Mouse (Mus musculus): Measurements from ENCODE around the gene Aldh1a3.

Aldh1a3 gene

DNA sequence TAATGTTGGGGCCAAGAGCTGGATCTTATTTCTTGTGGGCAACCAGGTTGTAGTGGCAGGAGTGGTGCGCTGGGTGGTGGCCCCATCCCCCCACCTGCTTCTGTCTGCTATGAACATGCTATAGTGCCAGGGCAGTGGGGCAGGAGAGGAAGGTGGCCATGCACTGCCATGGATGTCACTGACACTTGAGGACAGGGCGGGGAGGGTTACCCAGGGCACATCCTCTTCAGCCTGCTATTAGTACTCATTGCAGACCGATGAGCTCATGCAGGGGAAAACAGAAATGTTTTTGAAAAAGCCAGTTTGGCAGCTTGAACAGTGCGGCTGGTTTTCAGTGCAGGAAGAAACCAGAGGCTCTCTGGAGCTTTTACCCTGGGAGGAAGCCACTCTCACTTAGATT lies 10.5 kb downstream of the Aldh1a3 start:
- DNase-seq = no peak

GRCm38 (mm10) chr7:66413093-66413492 lies 14.2 kb downstream of the Aldh1a3 start:
- no peak for DNase-seq

- DNase-seq = no peak
Measured at GRCm38 (mm10) chr7:66409433-66409832, 17.9 kb downstream of the Aldh1a3 start.

DNA sequence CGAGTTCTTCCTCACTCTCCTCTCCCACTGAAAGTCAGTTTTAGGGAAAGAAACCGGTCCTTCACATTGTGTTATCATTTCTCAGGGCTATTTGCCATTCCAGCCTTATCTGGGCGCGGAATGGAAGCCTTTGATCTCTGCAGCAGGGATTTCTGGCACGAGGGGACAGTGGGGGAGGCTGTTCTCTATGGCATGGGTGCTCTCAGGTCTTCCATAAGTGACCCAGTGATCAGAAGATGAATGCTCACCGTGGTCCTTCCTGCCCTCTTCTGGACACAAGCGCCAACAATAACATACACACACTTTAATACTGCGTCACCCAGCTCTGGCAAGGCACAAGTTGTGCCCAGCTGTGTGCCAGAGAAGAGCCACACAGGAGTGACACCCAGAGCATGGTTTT lies 20.3 kb downstream of the Aldh1a3 start:
- DNase-seq = no peak

DNA sequence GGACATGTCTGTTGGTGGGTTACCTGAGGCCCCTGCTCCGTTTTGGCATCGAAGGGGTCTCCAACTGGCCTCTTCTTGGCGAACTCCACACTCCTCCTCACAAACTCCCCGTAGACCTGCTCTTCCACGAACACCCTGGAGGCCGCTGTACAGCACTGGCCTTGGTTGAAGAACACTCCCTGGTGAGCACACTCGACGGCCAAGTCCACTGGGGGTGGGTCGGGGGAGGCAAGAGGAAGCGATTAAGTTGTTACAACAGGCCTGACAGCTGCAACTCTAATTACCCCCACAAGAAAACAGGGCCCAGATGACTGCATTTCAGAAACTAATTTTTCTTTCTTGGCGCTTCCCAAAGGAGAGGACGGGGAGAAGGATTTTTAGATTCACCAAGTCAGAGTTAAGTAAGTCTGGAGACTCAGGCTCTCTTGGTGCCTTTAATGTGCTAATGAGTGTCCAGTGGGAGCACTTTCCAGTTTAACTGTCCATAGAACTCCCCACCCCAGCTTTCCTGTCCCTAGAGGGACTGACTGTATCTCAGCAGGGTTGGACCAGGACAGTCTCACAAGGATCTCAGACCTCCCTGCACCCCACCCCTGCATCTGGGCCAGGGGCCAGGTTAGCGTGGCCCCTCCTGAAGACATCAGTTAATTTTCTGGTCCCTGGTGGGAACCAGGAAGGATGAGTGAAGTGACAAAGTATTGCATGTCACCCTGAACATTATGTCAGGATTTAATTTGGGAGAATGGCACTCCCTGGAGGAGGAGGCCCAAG lies 21.2 kb downstream of the Aldh1a3 start:
- DNase-seq = no peak

DNA sequence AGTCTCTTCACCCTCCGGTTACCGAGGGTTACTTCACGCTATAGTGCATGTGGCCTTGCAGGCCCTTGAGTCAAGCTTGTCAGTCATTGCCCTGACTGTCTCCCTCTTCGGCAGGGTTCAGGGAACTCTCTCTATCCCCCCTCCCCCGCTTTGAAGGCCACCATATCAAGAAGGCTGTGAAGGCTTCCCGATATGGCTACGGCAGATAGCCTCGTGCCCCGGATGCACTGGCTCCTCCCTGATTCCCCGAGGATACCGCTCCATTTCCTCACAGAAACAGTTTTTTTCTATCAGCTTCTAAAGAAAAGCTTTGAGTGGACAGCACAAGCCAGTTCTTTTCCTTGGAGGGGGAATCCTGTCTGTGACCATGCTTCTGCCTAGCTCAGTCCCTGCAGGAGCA lies 21.8 kb downstream of the Aldh1a3 start:
- DNase-seq = peak; percentile 29

- DNase-seq = no peak
Measured at GRCm38 (mm10) chr7:66404802-66405201, 22.5 kb downstream of the Aldh1a3 start.

DNA sequence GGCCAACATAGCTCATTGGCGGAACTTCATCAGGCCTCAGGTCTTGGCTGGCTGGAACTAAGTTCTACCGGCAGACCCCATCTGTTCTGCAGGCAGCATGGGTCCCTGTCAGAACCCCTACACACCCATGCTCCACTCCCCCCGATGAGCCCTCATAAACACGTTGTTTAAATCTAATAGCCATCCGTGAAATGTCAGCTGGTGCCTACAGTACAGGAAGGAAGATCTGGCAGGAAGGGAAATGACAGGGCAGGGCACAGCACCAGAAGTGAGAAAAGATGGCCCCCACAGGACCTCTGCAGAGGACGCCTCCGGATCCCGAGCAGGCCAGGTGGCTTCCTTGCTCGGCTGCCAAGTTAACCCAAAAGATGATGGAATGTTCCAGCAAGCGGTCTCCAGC lies 23.2 kb downstream of the Aldh1a3 start:
- peak; percentile 28 for DNase-seq

DNA sequence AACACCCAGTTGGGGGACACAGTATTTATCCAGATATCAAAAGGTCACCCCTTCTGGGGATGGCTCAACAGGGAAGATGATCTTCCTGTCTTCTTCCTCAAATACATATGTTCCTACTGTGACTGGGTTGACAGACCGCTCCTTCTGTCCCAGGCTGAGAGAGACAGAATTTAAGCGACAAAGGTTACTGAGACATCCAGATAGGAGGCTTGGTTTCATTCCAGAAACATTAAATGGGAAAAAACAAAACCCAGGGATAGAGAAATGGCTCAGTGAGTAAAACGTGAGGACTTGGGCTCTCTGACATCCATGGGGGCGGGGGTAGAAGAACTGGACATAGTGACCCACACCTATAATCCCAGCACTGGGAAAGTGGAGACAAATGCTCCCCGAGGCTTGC lies 24.4 kb downstream of the Aldh1a3 start:
- no peak for DNase-seq

GRCm38 (mm10) chr7:66401605-66402004 lies 25.7 kb downstream of the Aldh1a3 start:
- no peak for DNase-seq

DNA sequence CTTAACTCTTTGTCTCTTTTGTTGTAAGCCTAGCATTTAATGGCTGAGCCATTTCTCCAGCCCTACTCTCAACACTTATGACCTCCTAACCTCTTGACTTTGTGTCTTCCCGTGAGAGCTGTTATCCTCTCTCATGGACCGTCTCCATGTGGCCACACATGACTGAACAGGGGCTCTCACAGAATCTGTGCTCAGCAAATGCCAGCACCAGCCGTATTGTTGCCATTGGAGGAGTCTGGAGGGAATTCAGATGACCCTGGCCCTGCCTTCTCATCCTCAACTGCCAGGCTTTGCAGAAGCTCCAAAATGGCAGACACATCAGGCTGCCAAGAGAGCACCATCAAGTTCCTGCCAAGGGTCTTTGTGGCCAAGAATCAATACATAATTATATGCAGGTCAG lies 30.0 kb downstream of the Aldh1a3 start:
- DNase-seq = peak; percentile 24

- DNase-seq = peak; percentile 88
Measured at GRCm38 (mm10) chr7:66388621-66389532, 38.4 kb downstream of the Aldh1a3 start.

DNA sequence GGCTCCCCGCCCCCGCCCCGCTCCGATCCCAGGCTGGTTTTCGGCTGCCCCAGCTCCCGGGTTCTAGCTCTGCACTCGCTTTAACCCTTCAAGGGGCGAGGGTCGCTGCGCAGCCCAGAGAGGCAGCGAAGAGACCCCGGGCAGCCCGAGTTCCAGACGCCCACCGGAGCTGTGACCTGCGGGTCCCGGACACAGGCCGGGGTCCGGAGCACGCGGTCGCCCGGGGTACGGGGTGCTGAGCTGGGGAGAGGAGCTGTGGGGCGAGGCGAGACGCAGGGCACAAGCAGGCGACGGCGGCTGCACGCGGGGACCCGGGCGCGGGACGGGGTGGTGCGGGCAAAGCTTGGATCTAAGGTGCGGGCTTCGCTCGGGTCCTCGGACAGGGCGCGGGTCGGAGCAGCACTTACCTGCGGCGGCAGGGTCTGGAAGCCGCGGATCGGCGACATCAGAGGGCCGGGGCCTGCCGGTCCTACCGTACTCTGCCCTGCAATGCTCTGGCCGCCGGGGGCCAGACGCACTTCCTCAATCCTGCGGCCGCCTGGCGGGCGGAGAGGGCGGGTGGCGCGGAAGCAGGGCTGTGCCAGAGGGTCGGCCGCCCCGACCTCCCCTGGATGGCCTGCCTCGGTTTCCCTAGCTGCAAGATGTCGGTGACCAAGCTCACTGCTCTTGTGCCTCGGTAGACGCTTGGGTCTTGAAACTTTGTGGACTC lies 39.4 kb downstream of the Aldh1a3 start, which contains the start of gene Lrrk1:
Gene Lrrk1 (minus strand): TSS at position 538 of the 709 bp plus-strand sequence.
- DNase-seq = peak; percentile 45

- no peak for DNase-seq
Measured at GRCm38 (mm10) chr7:66387419-66387812, 39.9 kb downstream of the Aldh1a3 start.

- DNase-seq = no peak
Measured at GRCm38 (mm10) chr7:66386411-66386810, 40.9 kb downstream of the Aldh1a3 start.

DNA sequence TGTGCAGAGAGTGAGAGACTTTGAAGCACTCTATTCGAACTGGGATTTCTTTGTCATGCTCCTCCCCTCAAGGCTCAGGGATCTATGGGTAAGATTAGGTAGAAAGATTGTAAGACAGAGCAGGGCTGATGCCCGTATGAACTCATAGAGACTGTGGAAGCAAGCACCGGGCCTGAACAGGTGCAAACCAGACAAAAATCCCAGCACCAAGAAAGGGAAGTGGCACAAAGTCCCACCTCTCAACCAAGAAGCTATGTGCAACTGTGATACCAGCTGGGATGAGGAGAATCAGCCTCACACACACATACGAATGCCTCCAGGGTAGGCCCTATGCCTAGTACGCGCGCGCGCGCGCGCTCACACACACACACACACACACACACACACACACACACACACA lies 41.5 kb downstream of the Aldh1a3 start:
- no peak for DNase-seq

DNA sequence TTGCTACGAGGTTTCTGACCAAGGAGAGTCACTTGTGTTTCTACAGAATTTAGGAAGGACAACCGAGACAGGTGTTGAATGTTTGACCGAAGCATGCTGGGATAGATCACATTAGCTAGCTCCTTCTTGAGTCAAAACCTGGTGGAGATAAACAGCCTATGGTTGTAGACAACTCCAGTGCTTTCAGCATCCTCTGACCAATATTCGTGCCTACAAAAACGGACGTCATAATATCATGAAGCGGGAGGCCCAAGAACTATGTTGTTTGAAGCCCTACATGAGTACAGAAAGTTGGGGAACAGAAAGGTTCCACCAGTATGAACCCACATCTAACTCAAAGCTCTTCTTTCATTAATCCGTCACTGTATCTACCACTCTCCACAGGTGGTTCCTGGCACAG lies 42.4 kb downstream of the Aldh1a3 start:
- DNase-seq = no peak

- DNase-seq = no peak
Measured at GRCm38 (mm10) chr7:66384213-66384612, 43.1 kb downstream of the Aldh1a3 start.

- no peak for DNase-seq
Measured at GRCm38 (mm10) chr7:66376560-66376959, 50.8 kb downstream of the Aldh1a3 start.

DNA sequence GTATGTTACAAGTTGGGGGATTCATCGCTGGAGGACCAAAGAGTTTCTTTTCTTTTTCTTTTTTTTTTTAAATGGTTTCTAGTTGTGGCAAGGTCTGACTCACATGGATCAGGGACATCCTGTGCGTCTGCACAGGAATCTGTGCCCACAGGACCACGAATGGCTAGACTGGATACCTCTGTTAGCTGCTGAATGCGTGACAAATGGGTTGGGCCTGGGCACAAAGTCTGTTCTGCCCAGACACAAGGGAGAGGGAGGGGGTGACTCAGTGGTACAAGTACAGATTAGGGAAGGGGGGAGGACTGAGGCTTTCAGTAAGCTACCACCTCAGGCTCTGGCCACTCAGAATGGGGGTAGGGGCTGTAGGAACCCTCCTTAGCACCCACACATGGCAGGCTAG lies 51.6 kb downstream of the Aldh1a3 start:
- no peak for DNase-seq

- no peak for DNase-seq
Measured at GRCm38 (mm10) chr7:66373391-66373790, 53.9 kb downstream of the Aldh1a3 start.

- DNase-seq = no peak
Measured at GRCm38 (mm10) chr7:66370970-66371369, 56.3 kb downstream of the Aldh1a3 start.

- no peak for DNase-seq
Measured at GRCm38 (mm10) chr7:66369934-66370445, 57.3 kb downstream of the Aldh1a3 start.

Measured in kidney, adult 9 months (tissue).